Mouse (Mus musculus): Measurements from ENCODE around the gene Atp8a2. TPM values are rescaled to one million over a fixed set of nuclear protein-coding genes. Genes with fewer than 3 reads are reported as not detected.

Atp8a2 gene
- total RNA-seq, 2 experiments from 2014 or later: 63.0 to 71.3 TPM

DNA sequence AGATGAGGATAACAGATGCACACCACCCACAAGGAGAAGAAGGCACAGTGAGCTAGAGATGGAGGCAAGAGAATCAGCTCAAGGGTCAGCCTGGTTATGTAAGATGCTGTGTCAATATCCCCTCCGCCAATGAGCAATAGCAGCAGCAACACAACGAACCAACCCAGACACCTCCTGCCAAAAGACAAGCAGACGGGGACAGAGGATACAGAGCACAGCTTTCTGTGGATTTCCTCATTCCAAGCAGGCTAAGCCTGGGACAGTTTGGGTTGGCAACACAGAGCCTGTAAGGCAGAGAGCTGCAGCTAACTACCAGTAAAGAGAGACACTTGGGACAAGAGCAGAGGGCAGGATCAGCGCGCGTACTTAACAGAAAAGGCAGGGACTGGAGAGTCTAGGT is 504.8 kb downstream of the Atp8a2 start:
- DNase-seq (ENCODE audit: low spot score in 2 of 2): no peak
- intact Hi-C loops (cut with DNase I): no loop called here

DNA sequence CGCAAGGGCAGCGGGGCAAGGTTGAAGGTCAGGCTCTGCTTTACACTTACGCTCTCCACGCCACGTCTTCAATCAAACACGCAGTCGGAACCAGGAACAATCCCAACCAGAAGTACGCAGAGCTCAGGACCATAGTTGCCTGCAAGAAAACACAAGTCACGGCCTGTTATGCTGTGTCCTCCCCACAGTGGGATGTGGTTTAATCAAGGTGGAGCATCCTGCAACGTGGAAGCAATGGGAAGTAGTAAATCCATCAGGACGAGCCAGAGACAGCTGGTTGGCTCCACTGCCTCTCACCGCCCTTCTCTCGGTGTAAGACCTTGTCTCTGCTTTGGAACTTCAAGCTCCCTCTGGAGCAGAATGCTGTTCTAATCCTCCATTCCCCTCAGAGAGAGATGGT is 505.6 kb downstream of the Atp8a2 start:
- intact Hi-C loops (cut with DNase I): no loop called here
- no peak for DNase-seq (ENCODE audit: low spot score in 2 of 2)

- DNase-seq (ENCODE audit: low spot score in 2 of 2): no peak
- intact Hi-C loops (cut with DNase I): no loop called here
Observed at GRCm38 (mm10) chr14:59690954-59691353, 506.0 kb downstream of the Atp8a2 start.

GRCm38 (mm10) chr14:59689596-59689995 is 507.4 kb downstream of the Atp8a2 start:
- no peak for DNase-seq (ENCODE audit: low spot score in 2 of 2)
- intact Hi-C loops (cut with DNase I): no loop called here

DNA sequence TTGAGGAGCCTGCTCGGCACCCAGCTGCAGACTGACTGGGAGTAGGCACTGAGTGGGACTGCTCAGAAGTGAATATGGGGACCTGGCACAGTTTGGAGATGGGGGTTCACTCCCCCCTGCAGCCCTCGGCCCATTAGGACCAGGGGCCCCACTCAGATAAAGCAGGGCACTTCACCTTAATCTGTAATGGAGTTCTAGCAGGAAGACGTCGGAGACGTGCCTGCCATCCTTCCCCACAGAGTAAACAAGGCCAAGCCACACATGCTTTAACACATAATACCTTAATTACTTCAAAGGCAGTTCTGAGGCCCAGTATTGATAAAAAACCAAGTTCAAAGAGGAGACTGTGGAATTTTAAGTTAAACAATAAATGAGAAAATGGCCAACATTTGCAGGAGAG is 510.8 kb downstream of the Atp8a2 start:
- no peak for DNase-seq (ENCODE audit: low spot score in 2 of 2)
- intact Hi-C loops (cut with DNase I): no loop called here

DNA sequence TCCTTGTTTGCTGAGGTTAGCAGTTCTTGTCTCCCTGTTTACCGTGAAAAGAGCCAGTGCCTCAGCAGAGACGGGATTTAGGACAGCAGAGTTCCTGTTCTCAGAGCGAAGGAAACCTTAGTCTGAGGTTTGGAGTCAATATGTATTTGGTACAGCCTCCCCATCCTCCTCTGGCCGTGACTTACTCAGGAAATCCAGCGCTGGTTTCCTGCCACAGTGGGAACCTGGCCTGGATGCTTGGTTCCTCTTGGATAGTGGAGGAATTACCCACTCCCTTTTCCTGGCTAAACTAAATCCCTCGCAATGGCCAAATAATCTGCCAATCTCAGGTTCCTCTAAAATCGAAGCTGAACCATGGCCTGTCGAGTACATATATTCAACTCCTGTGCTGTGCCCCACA is 511.6 kb downstream of the Atp8a2 start:
- intact Hi-C loops (cut with DNase I): no loop called here

GRCm38 (mm10) chr14:59681906-59682305 is 515.1 kb downstream of the Atp8a2 start:
- intact Hi-C loops (cut with DNase I): no loop called here
- no peak for DNase-seq (ENCODE audit: low spot score in 2 of 2)

More for the DNA sequence above, 511.6 kb downstream of the Atp8a2 start:
- DNase-seq (ENCODE audit: low spot score in 2 of 2): no peak

DNA sequence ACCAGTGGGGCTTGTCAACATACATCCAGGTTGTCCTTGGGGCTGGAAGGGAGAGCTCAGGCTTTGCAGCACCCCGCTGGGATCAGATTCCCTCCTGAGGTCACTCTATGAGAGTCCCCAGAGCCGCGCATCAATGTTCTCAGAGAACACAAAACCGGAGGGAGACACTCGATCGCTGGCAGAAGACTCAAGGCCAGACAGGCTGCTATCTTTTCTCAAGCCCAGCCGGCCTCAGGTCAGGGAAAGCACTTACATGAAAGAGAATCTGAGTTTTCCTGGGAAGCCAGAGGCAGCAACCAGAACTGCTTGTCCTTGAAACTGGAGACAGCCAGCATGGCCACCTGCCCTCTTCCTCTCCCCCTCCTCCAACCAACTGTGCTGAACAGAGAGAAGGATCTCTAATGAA is 519.4 kb downstream of the Atp8a2 start:
- intact Hi-C loops (cut with DNase I): no loop called here
- no peak for DNase-seq (ENCODE audit: low spot score in 2 of 2)

DNA sequence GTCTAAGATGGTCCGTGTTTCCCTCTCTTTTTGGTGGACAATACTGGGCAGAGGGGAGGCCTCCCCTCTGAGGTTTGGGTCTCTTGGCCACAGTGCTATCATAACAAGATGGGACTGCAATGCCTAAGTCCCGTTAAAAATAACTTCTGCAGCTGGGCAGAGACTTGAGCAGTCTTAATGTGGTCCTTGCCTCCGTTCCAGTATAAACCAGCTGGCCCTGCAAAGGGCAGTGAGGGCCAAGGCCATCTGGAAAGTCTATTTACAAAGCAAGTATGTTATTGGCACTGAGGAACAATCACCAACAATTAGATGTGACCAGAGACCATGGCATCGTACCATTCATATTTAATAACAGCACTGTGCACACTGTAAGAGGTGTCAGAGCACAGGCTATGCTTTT is 521.6 kb downstream of the Atp8a2 start:
- DNase-seq (ENCODE audit: low spot score in 2 of 2): no peak
- intact Hi-C loops (cut with DNase I): no loop called here

- DNase-seq (ENCODE audit: low spot score in 2 of 2): no peak
- intact Hi-C loops (cut with DNase I): no loop called here
Observed at GRCm38 (mm10) chr14:59674556-59674955, 522.4 kb downstream of the Atp8a2 start.

- intact Hi-C loops (cut with DNase I): no loop called here
- DNase-seq (ENCODE audit: low spot score in 2 of 2): no peak
Observed at GRCm38 (mm10) chr14:59672893-59673515, 524.0 kb downstream of the Atp8a2 start.

- no peak for DNase-seq (ENCODE audit: low spot score in 2 of 2)
- intact Hi-C loops (cut with DNase I): no loop called here
Observed at GRCm38 (mm10) chr14:59657098-59657497, 539.9 kb downstream of the Atp8a2 start.

GRCm38 (mm10) chr14:59656591-59656990 is 540.4 kb downstream of the Atp8a2 start:
- intact Hi-C loops (cut with DNase I): no loop called here
- peak in 1 of 2 experiments; percentile 19 for DNase-seq (ENCODE audit: low spot score in 2 of 2)

DNA sequence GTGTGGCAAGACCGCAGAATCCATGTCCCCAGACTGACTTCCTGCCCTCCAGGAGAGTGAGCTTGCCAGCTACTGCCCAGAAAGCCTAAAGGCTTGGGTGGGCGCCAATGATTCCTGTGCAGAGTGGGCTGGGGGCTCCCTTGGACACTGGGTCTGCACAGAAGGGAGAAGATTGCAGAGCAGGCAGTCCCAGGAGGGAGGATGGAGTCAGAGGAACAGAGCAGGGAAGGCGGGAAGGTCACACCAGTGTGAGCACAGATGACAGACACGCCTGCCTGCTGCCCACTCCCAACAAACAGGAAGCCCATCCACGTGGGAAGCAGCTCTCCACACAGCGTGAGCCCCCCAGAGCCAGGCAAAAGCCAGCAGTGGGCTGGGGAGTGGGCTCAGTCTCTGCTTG is 547.6 kb downstream of the Atp8a2 start:
- no peak for DNase-seq (ENCODE audit: low spot score in 2 of 2)
- intact Hi-C loops (cut with DNase I): no loop called here

DNA sequence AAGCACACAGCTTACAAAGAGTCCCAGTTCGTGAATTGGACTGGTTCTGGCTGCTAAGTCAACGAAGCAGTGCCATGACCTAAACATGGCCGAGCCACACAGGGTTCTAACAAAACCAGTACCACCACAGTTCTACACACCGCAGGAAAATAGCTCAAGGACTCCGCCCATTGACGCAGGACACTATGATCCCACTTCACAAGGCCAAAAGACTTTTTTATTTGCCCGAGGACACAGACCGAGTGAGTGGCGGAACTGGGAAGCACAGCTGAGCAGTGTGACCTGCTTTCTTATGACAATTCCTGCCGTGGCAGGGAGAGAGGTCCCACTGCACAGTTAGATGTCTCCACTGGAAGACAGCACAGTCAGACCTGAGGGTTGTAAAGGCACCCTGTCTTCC is 548.4 kb downstream of the Atp8a2 start:
- intact Hi-C loops (cut with DNase I): no loop called here

DNA sequence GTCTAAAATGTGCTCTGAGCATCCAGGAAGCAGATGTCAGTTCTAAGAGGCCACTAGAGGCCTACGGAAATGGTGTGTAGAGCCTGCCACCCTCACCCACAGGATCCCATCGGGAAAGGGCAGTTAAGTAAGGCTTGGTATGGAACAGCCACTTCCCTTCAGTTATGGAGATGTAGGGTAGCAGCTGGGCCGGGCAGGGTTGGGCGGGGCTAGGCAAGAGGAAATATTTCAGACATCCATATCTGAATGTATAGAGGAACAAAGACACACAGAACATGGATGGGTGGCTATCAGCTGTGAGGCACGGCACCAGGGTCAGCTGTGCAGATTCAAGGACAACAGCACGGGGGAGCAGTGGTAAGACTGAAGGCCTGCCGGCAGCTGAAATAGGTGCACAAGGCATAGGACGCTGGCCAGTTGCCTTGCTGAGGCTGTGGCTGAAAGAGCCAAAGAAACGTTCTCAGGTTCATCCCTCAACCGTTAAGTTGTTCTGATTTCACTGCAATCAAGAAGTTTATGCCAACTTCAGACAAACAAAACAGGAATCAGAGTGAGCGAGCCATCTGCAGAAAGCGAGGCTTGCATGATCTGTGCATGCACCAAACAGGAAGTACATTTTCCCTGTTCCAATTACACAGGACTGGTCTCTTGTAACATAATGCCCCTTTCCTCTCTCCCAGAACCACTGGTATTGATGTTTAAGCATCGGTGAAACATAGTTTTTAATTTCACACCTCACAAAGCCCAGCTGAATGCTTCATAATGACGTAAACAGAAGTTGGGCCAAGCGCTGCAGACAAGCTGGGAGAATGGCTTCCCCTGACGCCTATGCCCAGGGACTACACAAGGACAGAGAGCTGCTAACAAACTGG is 549.9 kb downstream of the Atp8a2 start:
- DNase-seq (ENCODE audit: low spot score in 2 of 2): no peak
- intact Hi-C loops (cut with DNase I): no loop called here

More for the DNA sequence above, 548.4 kb downstream of the Atp8a2 start:
- no peak for DNase-seq (ENCODE audit: low spot score in 2 of 2)

GRCm38 (mm10) chr14:59644896-59645295 is 552.1 kb downstream of the Atp8a2 start:
- no peak for DNase-seq (ENCODE audit: low spot score in 2 of 2)
- intact Hi-C loops (cut with DNase I): no loop called here

DNA sequence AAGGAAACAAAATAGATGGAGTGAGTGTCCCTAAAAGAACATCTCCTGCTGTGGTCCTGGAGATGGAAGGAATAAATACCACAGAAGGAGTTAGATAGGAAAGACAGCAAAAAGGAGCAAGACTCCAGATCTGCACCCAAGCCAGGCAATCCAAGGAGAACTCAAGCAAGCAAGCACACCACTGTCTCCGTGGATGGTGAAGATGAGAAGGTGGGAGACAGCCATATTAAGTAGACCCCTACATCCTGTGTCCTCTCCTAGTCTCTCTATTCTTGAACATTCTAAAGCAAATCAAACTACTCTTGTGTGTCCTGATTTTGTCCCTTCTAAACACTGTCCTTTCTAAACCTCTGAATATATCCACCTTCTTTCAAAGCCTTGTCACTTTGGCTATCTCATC is 552.8 kb downstream of the Atp8a2 start:
- no peak for DNase-seq (ENCODE audit: low spot score in 2 of 2)
- intact Hi-C loops (cut with DNase I): no loop called here

GRCm38 (mm10) chr14:59643582-59643981 is 553.4 kb downstream of the Atp8a2 start:
- DNase-seq (ENCODE audit: low spot score in 2 of 2): peak in 1 of 2 experiments; percentile 16
- intact Hi-C loops (cut with DNase I): no loop called here

DNA sequence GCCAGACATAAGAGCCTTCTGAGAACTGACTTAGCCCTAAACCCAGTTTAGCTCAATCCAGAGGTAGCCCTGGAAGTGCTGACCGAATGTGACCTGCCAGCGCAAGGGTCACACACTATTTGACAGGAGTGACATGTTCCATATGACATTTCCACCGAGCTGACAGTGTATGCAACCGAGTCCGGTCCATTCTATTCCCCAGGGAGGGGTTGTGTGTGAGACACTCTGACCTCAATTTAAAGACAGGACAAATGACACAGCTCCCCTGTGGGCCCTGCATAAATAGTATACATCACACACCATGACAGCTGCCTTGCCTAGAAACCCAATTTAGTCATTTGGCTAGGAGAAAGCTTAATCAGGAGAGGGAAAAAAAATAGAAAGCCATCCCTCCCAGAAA is 555.1 kb downstream of the Atp8a2 start:
- intact Hi-C loops (cut with DNase I): no loop called here
- no peak for DNase-seq (ENCODE audit: low spot score in 2 of 2)
